Mouse (Mus musculus): Measurements from ENCODE around the gene Clk3. TPM values are rescaled to one million over a fixed set of nuclear protein-coding genes. Genes with fewer than 3 reads are reported as not detected.

Clk3 gene
- polyA plus RNA-seq, 1 experiment from 2014 or later: 55.8 TPM

DNA sequence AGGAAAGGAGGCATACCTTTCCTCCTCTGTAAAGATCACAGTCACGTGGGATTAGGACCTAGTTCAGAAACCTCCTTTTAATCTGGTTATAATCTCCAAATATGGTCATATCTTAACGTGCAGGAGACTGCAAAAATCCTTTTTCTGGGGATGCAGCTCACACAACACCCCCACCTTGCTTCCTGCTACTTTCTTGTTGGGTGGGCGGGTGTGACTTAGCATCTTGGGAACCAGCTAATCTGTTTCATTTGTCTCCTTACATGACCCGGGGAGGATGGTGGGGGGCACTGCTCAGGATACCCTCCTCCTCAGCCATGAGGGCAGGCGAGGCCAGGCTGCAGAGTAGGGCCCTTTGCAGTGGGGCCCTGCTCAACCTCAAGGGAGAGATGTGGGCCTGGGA, 9.4 kb upstream of the Clk3 start:
- Histone ChIP-seq H3K36me3 (replicated peaks; ENCODE audit: control insufficient read depth, insufficient read depth) (no peaks in the 10 kb centered on the region), H3K27ac (no peak overlapping the region), H3K4me1 (replicated peaks; ENCODE audit: control insufficient read depth, insufficient read depth, low read length) (no peaks in the 10 kb centered on the region), H3K4me2 (replicated peaks) (no peak overlapping the region), H3K9me3 (ENCODE audit: control insufficient read depth, low read length) (no peaks in the 10 kb centered on the region), H3K9ac (no peak overlapping the region), H3K4me3 (replicated peaks; ENCODE audit: low read length) (no peak overlapping the region), H3K27me3 (ENCODE audit: control insufficient read depth, insufficient read depth, low read length) (no peaks in the 10 kb centered on the region)
- ATAC-seq (ENCODE audit: low FRiP score) (no peak), DNase-seq (ENCODE audit: low spot score) (no peak)
- WGBS: 75% methylated on average over 5 of the region's 5 CpGs

DNA sequence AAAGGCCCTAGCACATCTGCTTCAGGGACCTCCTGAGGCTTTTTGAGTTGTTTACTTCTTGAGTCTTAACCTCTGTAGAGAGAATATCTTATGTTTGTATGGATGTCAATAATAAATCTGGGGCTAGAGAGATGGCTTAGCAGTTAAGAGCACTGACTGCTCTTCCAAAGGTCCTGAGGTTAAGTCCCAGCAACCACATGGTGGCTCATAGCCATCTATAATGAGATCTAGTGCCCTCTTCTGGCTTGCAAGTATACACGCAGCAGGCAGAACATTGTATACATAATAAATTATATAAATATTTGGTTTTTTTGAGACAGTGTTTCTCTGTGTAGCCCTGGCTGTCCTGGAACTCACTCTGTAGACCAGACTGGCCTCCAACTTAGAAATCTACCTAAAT, 8.5 kb upstream of the Clk3 start:
- Histone ChIP-seq H3K9ac (no peak overlapping the region), H3K9me3 (ENCODE audit: control insufficient read depth, low read length) (no peaks in the 10 kb centered on the region), H3K4me1 (replicated peaks; ENCODE audit: control insufficient read depth, insufficient read depth, low read length) (no peaks in the 10 kb centered on the region), H3K36me3 (replicated peaks; ENCODE audit: control insufficient read depth, insufficient read depth) (no peaks in the 10 kb centered on the region), H3K27ac (no peak overlapping the region), H3K27me3 (ENCODE audit: control insufficient read depth, insufficient read depth, low read length) (no peaks in the 10 kb centered on the region), H3K4me2 (replicated peaks) (no peak overlapping the region), H3K4me3 (replicated peaks; ENCODE audit: low read length) (no peak overlapping the region)
- DNase-seq (ENCODE audit: low spot score) (no peak), ATAC-seq (ENCODE audit: low FRiP score) (no peak)
- 11% methylated on average over 1 of the region's 1 CpGs for WGBS

DNA sequence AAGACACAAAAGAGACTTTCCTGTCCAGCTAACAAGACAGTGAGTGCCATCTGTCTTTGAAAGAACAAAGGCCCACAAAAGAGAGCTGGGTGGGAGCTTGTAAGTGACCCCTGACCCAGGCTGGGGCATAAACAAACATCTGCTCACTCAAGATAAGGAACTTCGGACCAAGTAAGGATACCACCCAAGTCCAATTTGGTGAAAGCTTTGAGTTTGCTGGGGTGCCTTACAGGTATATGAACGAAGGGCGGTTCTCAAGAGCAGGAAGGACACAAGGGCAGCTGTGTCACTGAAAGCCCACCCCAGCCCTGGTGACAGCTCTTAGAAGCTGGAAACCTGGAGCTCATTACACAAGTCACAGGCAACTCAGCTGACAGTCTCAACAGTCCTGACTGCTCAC, 8.1 kb upstream of the Clk3 start:
- H3K4me1 ChIP-seq (replicated peaks; ENCODE audit: control insufficient read depth, insufficient read depth, low read length): no peaks in the 10 kb centered on the region
- WGBS: 78% methylated on average over 3 of the region's 3 CpGs
- H3K9ac ChIP-seq: no peak overlapping the region
- ATAC-seq (ENCODE audit: low FRiP score) (no peak), DNase-seq (ENCODE audit: low spot score) (no peak)
- H3K27ac ChIP-seq: no peak overlapping the region
- no peak overlapping the region for H3K4me2 ChIP-seq (replicated peaks)
- no peaks in the 10 kb centered on the region for H3K27me3 ChIP-seq (ENCODE audit: control insufficient read depth, insufficient read depth, low read length)
- H3K4me3 ChIP-seq (replicated peaks; ENCODE audit: low read length): no peak overlapping the region
- H3K9me3 ChIP-seq (ENCODE audit: control insufficient read depth, low read length): no peaks in the 10 kb centered on the region
- H3K36me3 ChIP-seq (replicated peaks; ENCODE audit: control insufficient read depth, insufficient read depth): no peaks in the 10 kb centered on the region

DNA sequence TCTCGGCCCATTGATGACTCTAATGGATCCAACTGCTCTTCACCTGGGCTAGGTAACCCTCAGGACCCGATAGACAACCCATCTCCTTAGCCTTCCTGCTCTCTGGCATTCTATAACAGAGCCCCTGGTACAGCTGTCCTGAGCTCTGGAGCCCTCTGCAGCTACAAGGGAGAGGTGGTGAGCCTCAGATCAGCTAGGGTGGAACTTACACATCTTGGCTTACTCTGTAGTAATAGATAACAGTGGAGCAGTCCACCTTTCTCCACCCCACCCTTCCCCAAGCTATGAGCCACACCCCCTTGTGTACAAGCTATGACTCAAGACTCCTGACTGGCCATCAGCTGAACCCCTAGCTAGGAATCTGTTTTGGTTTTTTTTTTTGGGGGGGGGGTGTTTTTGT, 5.2 kb upstream of the Clk3 start:
- H3K9me3 ChIP-seq (ENCODE audit: control insufficient read depth, low read length): no peaks in the 10 kb centered on the region
- no peak overlapping the region for H3K27ac ChIP-seq
- WGBS: 93% methylated on average over 2 of the region's 2 CpGs
- no peaks in the 10 kb centered on the region for H3K36me3 ChIP-seq (replicated peaks; ENCODE audit: control insufficient read depth, insufficient read depth)
- H3K9ac ChIP-seq: no peak overlapping the region
- no peak overlapping the region for H3K4me2 ChIP-seq (replicated peaks)
- H3K27me3 ChIP-seq (ENCODE audit: control insufficient read depth, insufficient read depth, low read length): no peaks in the 10 kb centered on the region
- H3K4me1 ChIP-seq (replicated peaks; ENCODE audit: control insufficient read depth, insufficient read depth, low read length): no peaks in the 10 kb centered on the region
- no peak for ATAC-seq (ENCODE audit: low FRiP score)
- H3K4me3 ChIP-seq (replicated peaks; ENCODE audit: low read length): no peak overlapping the region
- no peak for DNase-seq (ENCODE audit: low spot score)

DNA sequence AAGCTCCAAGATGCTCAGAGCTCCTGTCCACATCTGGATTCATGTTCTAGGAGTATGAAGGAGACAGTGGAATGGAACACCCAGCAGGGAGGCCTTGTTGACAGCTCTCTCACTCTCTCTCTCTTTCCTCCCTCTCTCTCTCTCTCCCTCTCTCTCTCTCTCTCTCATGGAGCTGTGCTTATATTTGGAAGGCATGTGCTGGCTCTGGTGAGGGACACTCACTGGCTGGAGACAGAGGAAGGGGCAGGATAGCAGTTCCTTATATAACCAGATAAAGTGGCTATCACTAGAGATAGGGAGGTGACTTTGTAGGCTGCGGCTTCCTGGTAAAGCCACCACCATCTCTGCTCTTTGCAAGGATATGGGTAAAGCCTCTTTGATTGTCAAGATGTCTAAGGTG, 4.6 kb upstream of the Clk3 start:
- ATAC-seq (ENCODE audit: low FRiP score) (no peak), DNase-seq (ENCODE audit: low spot score) (no peak)
- Histone ChIP-seq H3K4me3 (replicated peaks; ENCODE audit: low read length) (no peak overlapping the region), H3K4me1 (replicated peaks; ENCODE audit: control insufficient read depth, insufficient read depth, low read length) (no peaks in the 10 kb centered on the region), H3K27me3 (ENCODE audit: control insufficient read depth, insufficient read depth, low read length) (no peaks in the 10 kb centered on the region), H3K4me2 (replicated peaks) (no peak overlapping the region), H3K27ac (no peak overlapping the region), H3K9ac (no peak overlapping the region), H3K9me3 (ENCODE audit: control insufficient read depth, low read length) (no peaks in the 10 kb centered on the region), H3K36me3 (replicated peaks; ENCODE audit: control insufficient read depth, insufficient read depth) (no peaks in the 10 kb centered on the region)
- WGBS: 100% methylated on average over 1 of the region's 1 CpGs

DNA sequence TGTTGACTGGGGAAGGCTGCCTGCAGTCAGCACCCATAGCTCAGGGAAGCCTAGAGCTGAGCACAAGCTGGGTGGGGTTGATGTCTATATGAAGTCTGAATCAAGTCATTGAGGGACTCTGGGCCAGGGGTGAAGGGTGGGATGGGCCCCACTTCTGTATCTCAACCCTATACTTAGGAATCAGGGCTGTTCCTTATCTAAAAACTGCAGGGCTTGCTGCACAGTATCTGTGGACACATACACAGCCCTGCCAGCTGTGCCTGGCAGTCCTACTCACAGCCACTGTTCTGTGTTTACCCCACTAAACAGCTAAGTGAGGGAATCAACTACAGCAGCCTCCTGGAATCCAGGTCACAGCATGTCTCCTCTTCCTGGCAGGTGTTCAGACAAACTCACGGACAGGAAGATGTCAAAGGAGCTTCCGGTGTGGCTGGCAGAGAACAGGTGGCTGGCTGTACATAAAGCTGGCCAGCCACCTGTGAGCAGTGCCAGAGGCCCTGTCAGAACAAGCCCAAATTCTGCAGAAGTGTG, 3.9 kb upstream of the Clk3 start:
- Histone ChIP-seq H3K4me2 (replicated peaks) (no peak overlapping the region), H3K9me3 (ENCODE audit: control insufficient read depth, low read length) (no peaks in the 10 kb centered on the region), H3K36me3 (replicated peaks; ENCODE audit: control insufficient read depth, insufficient read depth) (no peaks in the 10 kb centered on the region), H3K4me1 (replicated peaks; ENCODE audit: control insufficient read depth, insufficient read depth, low read length) (no peaks in the 10 kb centered on the region), H3K4me3 (replicated peaks; ENCODE audit: low read length) (no peak overlapping the region), H3K9ac (no peak overlapping the region), H3K27me3 (ENCODE audit: control insufficient read depth, insufficient read depth, low read length) (no peaks in the 10 kb centered on the region), H3K27ac (no peak overlapping the region)
- 70% methylated on average over 2 of the region's 2 CpGs for WGBS
- DNase-seq (ENCODE audit: low spot score): no peak
- ATAC-seq (ENCODE audit: low FRiP score): no peak

DNA sequence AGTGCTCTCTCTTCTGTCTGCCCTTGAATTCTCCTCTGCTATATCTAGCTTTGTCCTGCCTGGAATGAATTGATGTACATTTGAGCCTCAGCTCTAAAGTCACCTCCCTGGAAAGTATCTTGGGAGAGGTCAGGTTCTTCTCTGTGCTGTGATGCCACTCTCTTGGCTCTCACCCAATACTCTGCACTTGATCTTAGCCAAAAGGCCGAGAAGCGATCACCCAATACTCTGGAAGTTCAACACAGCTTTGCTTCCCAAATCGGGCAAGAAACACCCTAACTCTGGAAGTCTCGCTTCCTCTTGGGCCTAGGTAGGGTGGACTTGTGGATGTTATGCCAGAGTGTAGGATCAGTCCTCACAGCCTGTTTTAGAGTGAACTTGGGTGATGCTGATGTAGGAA, 1.6 kb upstream of the Clk3 start:
- 97% methylated on average over 4 of the region's 4 CpGs for WGBS

DNA sequence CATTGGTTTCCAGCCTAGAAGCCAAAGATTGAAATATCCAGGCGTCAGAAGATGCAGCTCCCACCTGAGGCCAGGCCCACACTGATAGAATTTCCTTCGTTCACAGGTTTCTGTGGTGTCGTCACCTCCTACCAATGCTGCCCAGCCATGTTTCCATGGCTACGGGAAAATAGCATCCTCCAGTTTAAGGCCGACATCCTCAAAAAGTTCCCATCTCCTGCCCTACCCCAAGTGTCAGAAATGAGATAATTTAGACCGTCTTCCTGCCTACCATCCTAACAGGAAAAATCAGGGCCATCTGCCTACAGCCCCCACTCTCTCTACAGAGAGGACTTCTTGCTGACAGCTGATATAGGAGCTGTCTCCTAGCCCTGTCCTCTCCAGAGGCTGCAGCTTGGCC, 771 bp upstream of the Clk3 start:
- Histone ChIP-seq H3K27me3 (ENCODE audit: control insufficient read depth, insufficient read depth, low read length) (no peaks in the 10 kb centered on the region), H3K9ac (peak overlapping the region; percentile 99), H3K27ac (peak overlapping the region; percentile 99), H3K4me2 (replicated peaks) (peak overlapping the region; percentile 98), H3K9me3 (ENCODE audit: control insufficient read depth, low read length) (no peaks in the 10 kb centered on the region), H3K4me1 (replicated peaks; ENCODE audit: control insufficient read depth, insufficient read depth, low read length) (peaks cover 25% of the 10 kb centered on the region), H3K4me3 (replicated peaks; ENCODE audit: low read length) (peak overlapping the region; percentile 96), H3K36me3 (replicated peaks; ENCODE audit: control insufficient read depth, insufficient read depth) (no peaks in the 10 kb centered on the region)
- DNase-seq (ENCODE audit: low spot score): no peak
- WGBS: 33% methylated on average over 6 of the region's 6 CpGs
- no peak for ATAC-seq (ENCODE audit: low FRiP score)

More for the DNA sequence above, 1.6 kb upstream of the Clk3 start:
- Histone ChIP-seq H3K27me3 (ENCODE audit: control insufficient read depth, insufficient read depth, low read length) (no peaks in the 10 kb centered on the region), H3K9ac (no peak overlapping the region), H3K4me3 (replicated peaks; ENCODE audit: low read length) (no peak overlapping the region), H3K27ac (no peak overlapping the region), H3K36me3 (replicated peaks; ENCODE audit: control insufficient read depth, insufficient read depth) (no peaks in the 10 kb centered on the region), H3K9me3 (ENCODE audit: control insufficient read depth, low read length) (no peaks in the 10 kb centered on the region), H3K4me2 (replicated peaks) (no peak overlapping the region), H3K4me1 (replicated peaks; ENCODE audit: control insufficient read depth, insufficient read depth, low read length) (peaks cover 20% of the 10 kb centered on the region)
- ATAC-seq (ENCODE audit: low FRiP score) (no peak), DNase-seq (ENCODE audit: low spot score) (no peak)

DNA sequence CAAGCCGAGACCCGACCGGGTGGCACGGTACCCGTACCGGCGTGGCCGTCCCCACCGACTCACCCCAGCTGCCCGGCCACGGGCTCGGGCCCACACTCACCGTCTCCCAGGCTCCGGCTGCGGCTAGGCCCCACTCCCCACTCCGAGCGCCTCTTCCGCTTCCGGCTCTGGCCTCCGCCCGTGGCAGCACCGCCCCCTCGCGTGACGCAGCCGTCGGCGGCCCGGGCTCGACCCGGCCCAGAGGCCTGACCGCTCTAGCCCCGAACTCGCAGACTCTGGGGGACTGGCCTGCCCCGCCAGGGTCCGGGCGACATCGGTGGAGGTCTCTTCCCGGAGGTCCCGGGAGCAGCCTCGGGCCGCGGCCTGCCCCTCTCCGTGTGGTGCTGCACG, 691 bp downstream of the Clk3 start:
- Histone ChIP-seq H3K4me2 (replicated peaks) (peak overlapping the region; percentile 98), H3K27me3 (ENCODE audit: control insufficient read depth, insufficient read depth, low read length) (no peaks in the 10 kb centered on the region), H3K4me1 (replicated peaks; ENCODE audit: control insufficient read depth, insufficient read depth, low read length) (peaks cover 25% of the 10 kb centered on the region), H3K36me3 (replicated peaks; ENCODE audit: control insufficient read depth, insufficient read depth) (peaks cover 14% of the 10 kb centered on the region), H3K9ac (peak overlapping the region; percentile 99), H3K9me3 (ENCODE audit: control insufficient read depth, low read length) (no peaks in the 10 kb centered on the region), H3K27ac (peak overlapping the region; percentile 99), H3K4me3 (replicated peaks; ENCODE audit: low read length) (peak overlapping the region; percentile 96)
- under 1% methylated on average over 44 of the region's 45 CpGs for WGBS
- peak; percentile 90 for DNase-seq (ENCODE audit: low spot score)
- ATAC-seq (ENCODE audit: low FRiP score): peak; percentile 90

Measured in hindbrain, embryonic 14.5 days (tissue).